ENCODE assay signal across 8 mouse cellular contexts in the genomic region with DNA sequence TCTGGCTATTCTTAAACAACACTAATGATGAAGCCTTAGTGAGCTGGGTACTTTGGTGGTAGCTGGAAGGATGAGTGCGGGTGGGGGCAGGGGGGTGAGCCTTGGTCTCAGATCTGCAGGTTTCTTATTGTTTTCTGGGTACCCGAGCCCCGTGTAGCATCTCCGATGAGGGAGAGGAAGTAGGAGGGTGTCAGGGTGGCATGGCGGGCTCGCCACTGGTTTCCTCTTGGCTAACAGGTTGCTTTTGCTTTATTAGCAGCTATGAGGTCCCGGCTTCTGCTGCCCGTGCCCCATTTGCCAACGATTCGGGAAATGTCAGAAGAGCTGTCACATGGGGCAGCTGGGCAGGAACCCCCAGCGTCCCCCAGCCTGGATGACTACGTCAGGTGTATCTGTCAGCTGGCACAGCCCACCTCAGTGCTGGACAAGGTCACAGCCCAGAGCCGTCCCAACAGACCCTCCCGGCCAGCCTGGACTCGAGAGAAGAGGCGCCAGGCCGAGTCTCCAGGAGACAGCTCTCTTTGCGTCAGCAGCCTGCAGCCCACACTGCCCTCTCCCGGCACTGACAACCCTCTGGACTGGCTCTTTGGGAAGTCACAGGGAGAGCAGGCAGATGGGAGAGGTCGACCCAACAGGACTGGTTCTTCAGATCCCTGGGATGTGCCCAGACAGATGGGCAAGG. TPM values are rescaled to one million over a fixed set of nuclear protein-coding genes. Genes with fewer than 3 reads are reported as not detected.
DNase-seq lines count a peak whose midpoint lies in the region; ATAC-seq and TF ChIP-seq lines count a peak whose summit lies in the region.

No protein-coding gene starts in this region.

- ATAC-seq in embryonic facial prominence, embryonic 14.5 days (ENCODE audit: low read depth): no peak
- ATAC-seq in intestine, embryonic 16.5 days: no peak
- no peak for ATAC-seq in megakaryocyte-erythroid progenitor cell, adult 5-6 weeks (replicated peaks; ENCODE audit: low FRiP score, low TSS enrichment, poor library complexity, severe bottlenecking)

- intact Hi-C loops in gastrocnemius, adult 2 months (cut with DNase I): no loop called here
- intact Hi-C loops in left cerebral cortex, postnatal 4 days (cut with DNase I): loop anchor here (5.0 to 10.0 kb wide), 3 partner anchors 53 to 1176 kb away; partner anchors contain the start of gene Cxcl12

- peak; percentile 67 for TF ChIP-seq CTCF in gastrocnemius, adult 2 months (IDR thresholded peaks at IDR 0.05)

- no peaks in the 10 kb centered on the region for H3K4me1 ChIP-seq in embryonic facial prominence, embryonic 14.5 days (ENCODE audit: control insufficient read depth, insufficient read depth, low read length)
- peaks cover 9% of the 10 kb centered on the region; the same call in 1 of the 2 replicates for H3K4me1 ChIP-seq in intestine, embryonic 16.5 days (ENCODE audit: control insufficient read depth, insufficient read depth, low read length)

- peak overlapping the region; percentile 20; the same call in 1 of the 2 replicates for H3K9ac ChIP-seq in embryonic facial prominence, embryonic 14.5 days (ENCODE audit: low read depth, low read length)
- peak overlapping the region; percentile 30; the same call in 1 of the 2 replicates for H3K9ac ChIP-seq in intestine, embryonic 16.5 days (ENCODE audit: low read depth, low read length)

- 0 out of 2 replicates have a peak overlapping the region, but pooled peaks have one; percentile 28 for H3K4me2 ChIP-seq in embryonic facial prominence, embryonic 14.5 days (ENCODE audit: low read depth, low read length)
- H3K4me2 ChIP-seq in intestine, embryonic 16.5 days (ENCODE audit: low read depth, low read length): peak overlapping the region; percentile 11; the same call in 1 of the 2 replicates

- H3K27me3 ChIP-seq in embryonic facial prominence, embryonic 14.5 days (replicated peaks; ENCODE audit: control insufficient read depth, insufficient read depth, low read length): no peaks in the 10 kb centered on the region
- H3K27me3 ChIP-seq in intestine, embryonic 16.5 days (replicated peaks; ENCODE audit: control insufficient read depth, insufficient read depth, low read length): no peaks in the 10 kb centered on the region

- H3K9me3 ChIP-seq in embryonic facial prominence, embryonic 14.5 days (ENCODE audit: control insufficient read depth, low read length): no peaks in the 10 kb centered on the region
- H3K9me3 ChIP-seq in intestine, embryonic 16.5 days (ENCODE audit: control insufficient read depth, low read length): no peaks in the 10 kb centered on the region

- no peaks in the 10 kb centered on the region for H3K36me3 ChIP-seq in embryonic facial prominence, embryonic 14.5 days (ENCODE audit: control insufficient read depth, insufficient read depth, low read length)
- no peaks in the 10 kb centered on the region for H3K36me3 ChIP-seq in intestine, embryonic 16.5 days (ENCODE audit: control insufficient read depth, insufficient read depth, low read length)

- H3K4me3 ChIP-seq in gastrocnemius, adult 2 months: peak overlapping the region; percentile 74
- peak overlapping the region; percentile 11; the same call in 1 of the 2 replicates for H3K4me3 ChIP-seq in embryonic facial prominence, embryonic 14.5 days (ENCODE audit: low read depth, low read length)
- H3K4me3 ChIP-seq in intestine, embryonic 16.5 days (ENCODE audit: low read length): peak overlapping the region; percentile 19

- peak; percentile 73 for DNase-seq in gastrocnemius, adult 2 months
- DNase-seq in gastrocnemius, adult 18-20 months (ENCODE audit: low spot score): no peak
- DNase-seq in embryonic facial prominence, embryonic 14.5 days (ENCODE audit: low spot score): no peak
- peak; percentile 78 to 83 for DNase-seq in lung, adult 18-20 months
- no peak for DNase-seq in right cerebral cortex, postnatal 4 days
- no peak for DNase-seq in left cerebral cortex, postnatal 4 days

- H3K27ac ChIP-seq in gastrocnemius, adult 2 months: peak overlapping the region; percentile 90
- no peak overlapping the region for H3K27ac ChIP-seq in embryonic facial prominence, embryonic 14.5 days (replicated peaks; ENCODE audit: low read depth, low read length)
- H3K27ac ChIP-seq in intestine, embryonic 16.5 days (ENCODE audit: low read length): no peak overlapping the region

- 68% methylated on average over 20 of the region's 20 CpGs for whole genome bisulfite sequencing in embryonic facial prominence, embryonic 14.5 days
- WGBS in intestine, embryonic 16.5 days: 71% methylated on average over 20 of the region's 20 CpGs

RNA-seq across cellular contexts. Expression of gene Depp1, which starts 1.2 kb away (rescaled TPM):
- 10 to 100 TPM in 1 of 2 experiments, 1 to 10 TPM in 1; 6.2 to 24.0 TPM for total RNA-seq in gastrocnemius, adult 2 months (2021)
- 10 to 100 TPM; 10.7 to 17.4 TPM for total RNA-seq in gastrocnemius, adult 18-20 months (2021)
- 23.7 and 27.1 TPM in 2 replicates for polyA plus RNA-seq in embryonic facial prominence, embryonic 14.5 days (2014; fragmentation: Nextera tagmentation; extraction: Ambion mirVana)
- 26.3 and 27.2 TPM in 2 replicates for polyA plus RNA-seq in intestine, embryonic 16.5 days (2015; fragmentation: Nextera tagmentation; extraction: Ambion mirVana)
- not detected in 2 replicates for total RNA-seq in megakaryocyte-erythroid progenitor cell, adult 5-6 weeks (2014; fragmentation: Nextera tagmentation)
- total RNA-seq in megakaryocyte-erythroid progenitor cell, adult 5-6 weeks (2017): not detected in 2 replicates
- 1 to 10 TPM in 1 of 2 experiments, under 1 TPM in 1; 0.54 to 2.7 TPM for total RNA-seq in left cerebral cortex, postnatal 4 days (2021)

RNA-seq across cellular contexts. Expression of gene Rassf4, which starts 22.2 kb away (rescaled TPM):
- 1 to 10 TPM; 1.7 to 2.3 TPM for total RNA-seq in gastrocnemius, adult 2 months (2021)
- 1 to 10 TPM; 1.4 to 1.8 TPM for total RNA-seq in gastrocnemius, adult 18-20 months (2021)
- 17.5 and 17.9 TPM in 2 replicates for polyA plus RNA-seq in embryonic facial prominence, embryonic 14.5 days (2014; fragmentation: Nextera tagmentation; extraction: Ambion mirVana)
- polyA plus RNA-seq in intestine, embryonic 16.5 days (2015; fragmentation: Nextera tagmentation; extraction: Ambion mirVana): 8.6 and 9.2 TPM in 2 replicates
- total RNA-seq in megakaryocyte-erythroid progenitor cell, adult 5-6 weeks (2014; fragmentation: Nextera tagmentation): 2.0 and 2.4 TPM in 2 replicates
- total RNA-seq in megakaryocyte-erythroid progenitor cell, adult 5-6 weeks (2017): 3.3 and 5.4 TPM in 2 replicates
- total RNA-seq in left cerebral cortex, postnatal 4 days (2021): 1 to 10 TPM; 2.9 to 3.4 TPM

RNA-seq across cellular contexts. Expression of gene Zfp422, which starts 22.8 kb away (rescaled TPM):
- 1 to 10 TPM; 7.7 to 7.9 TPM for total RNA-seq in gastrocnemius, adult 2 months (2021)
- total RNA-seq in gastrocnemius, adult 18-20 months (2021): 1 to 10 TPM; 6.7 to 7.2 TPM
- 131 and 154 TPM in 2 replicates for polyA plus RNA-seq in embryonic facial prominence, embryonic 14.5 days (2014; fragmentation: Nextera tagmentation; extraction: Ambion mirVana)
- polyA plus RNA-seq in intestine, embryonic 16.5 days (2015; fragmentation: Nextera tagmentation; extraction: Ambion mirVana): 93.5 and 102 TPM in 2 replicates
- total RNA-seq in megakaryocyte-erythroid progenitor cell, adult 5-6 weeks (2014; fragmentation: Nextera tagmentation): 32.6 and 36.2 TPM in 2 replicates
- total RNA-seq in megakaryocyte-erythroid progenitor cell, adult 5-6 weeks (2017): 21.2 and 40.2 TPM in 2 replicates
- total RNA-seq in left cerebral cortex, postnatal 4 days (2021): 10 to 100 TPM; 42.0 to 49.9 TPM

Comparison
In these comparisons a context has a peak if more than half of its experiments do, and no peak if none do; other contexts are left out.
1. DNase-seq: peak in gastrocnemius, adult 2 months (single experiment) and lung, adult 18-20 months (2 of 2); none in gastrocnemius, adult 18-20 months (single experiment), embryonic facial prominence, embryonic 14.5 days (single experiment), right cerebral cortex, postnatal 4 days (single experiment) and left cerebral cortex, postnatal 4 days (single experiment).
2. H3K4me3 ChIP-seq: peak in every context shown above with its lines; median percentile 74 in gastrocnemius, adult 2 months; 19 in intestine, embryonic 16.5 days; 11 in embryonic facial prominence, embryonic 14.5 days.